Mouse (Mus musculus) T-helper 2 cell (primary cell): ENCODE data around the gene Dus1l.
"Not testable (repeated sequence)": the region's sequence is repeated elsewhere in the genome, so short reads cannot be mapped to it uniquely, and the experiment has no call there.

Experiments
- in situ Hi-C: fragments of 300-600 bp; cut with MboI, MseI; formaldehyde crosslinking; loops from one replicate; pipeline ENCODE4 v1.15.1; 2025; ENCODE audit warnings: high pct_unique_total_duplicates

Dus1l gene

GRCm38 (mm10) chr11:120795756-120796613 is at the start of gene Dus1l:
Gene Dus1l (minus strand): TSS chr11:120796403.
- in situ Hi-C loops = loop anchor here (10.0 kb wide), 1 partner anchor 201 kb away; the partner anchor contains the start of genes Alyref and Anapc11

DNA sequence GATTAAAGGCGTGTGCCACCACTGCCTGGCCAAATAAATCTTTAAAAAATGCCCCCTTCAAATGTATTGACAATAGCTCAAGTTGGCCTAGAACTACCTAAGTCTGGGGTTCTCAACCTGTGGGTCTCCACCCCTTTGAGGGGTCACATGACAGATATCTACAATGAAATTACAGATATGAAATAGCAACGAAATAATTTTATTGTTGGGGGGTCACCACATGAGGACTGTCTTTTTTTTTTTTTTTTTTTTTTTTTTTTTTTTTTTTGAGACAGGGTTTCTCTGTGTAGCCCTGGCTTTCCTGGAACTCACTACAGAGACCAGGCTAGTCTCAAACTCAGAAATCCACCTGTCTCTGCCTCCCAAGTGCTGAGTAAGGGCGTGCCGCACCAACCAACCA is 48.1 kb upstream of the Dus1l start:
- in situ Hi-C loops = no loop called here

GRCm38 (mm10) chr11:120833555-120834280 is 37.5 kb upstream of the Dus1l start:
- in situ Hi-C loops = no loop called here

GRCm38 (mm10) chr11:120832962-120833361 is 36.8 kb upstream of the Dus1l start:
- in situ Hi-C loops = not testable (repeated sequence)

GRCm38 (mm10) chr11:120831659-120832440 is 35.6 kb upstream of the Dus1l start:
- in situ Hi-C loops = no loop called here

DNA sequence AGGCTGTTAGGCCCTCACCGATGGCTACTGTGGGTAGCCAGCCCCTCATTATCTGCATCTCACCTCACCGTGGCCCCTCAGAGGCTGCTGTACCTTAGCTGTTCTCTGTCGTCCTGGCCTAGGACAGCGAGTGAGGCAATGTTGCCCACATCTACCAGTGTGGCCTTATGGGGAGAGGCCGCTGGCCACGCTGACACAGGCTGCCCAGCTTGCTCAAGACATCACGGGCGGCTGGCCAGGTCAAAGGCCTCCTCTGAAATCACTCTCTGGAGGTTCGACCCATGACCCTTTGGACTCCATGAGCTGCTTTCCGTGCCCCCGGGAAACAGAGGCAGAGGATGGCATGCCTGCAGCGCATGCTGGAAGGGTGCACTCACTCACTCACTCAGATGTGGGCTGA is 34.5 kb upstream of the Dus1l start:
- in situ Hi-C loops = no loop called here

- in situ Hi-C loops = no loop called here
Measured at GRCm38 (mm10) chr11:120829757-120830532, 33.7 kb upstream of the Dus1l start.

DNA sequence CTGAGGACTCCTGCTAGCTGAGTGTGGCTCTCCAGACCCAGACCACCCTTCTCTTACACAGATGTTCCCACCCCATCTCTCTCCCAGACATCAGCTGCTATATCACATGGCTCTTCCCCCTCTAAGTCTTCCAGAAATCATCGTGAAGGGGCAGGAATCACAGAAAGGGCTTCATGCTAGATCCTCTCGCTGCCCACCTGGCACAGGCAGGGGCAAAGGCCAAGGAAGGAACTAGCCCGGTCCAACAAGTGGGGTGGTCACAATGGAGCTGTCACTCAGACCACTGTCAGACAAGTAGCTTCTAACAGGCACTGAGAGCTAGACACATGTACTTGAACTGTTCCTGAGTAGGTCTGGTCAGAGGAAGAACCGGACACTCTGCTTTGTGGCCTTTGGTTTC is 32.2 kb upstream of the Dus1l start:
- in situ Hi-C loops = no loop called here

DNA sequence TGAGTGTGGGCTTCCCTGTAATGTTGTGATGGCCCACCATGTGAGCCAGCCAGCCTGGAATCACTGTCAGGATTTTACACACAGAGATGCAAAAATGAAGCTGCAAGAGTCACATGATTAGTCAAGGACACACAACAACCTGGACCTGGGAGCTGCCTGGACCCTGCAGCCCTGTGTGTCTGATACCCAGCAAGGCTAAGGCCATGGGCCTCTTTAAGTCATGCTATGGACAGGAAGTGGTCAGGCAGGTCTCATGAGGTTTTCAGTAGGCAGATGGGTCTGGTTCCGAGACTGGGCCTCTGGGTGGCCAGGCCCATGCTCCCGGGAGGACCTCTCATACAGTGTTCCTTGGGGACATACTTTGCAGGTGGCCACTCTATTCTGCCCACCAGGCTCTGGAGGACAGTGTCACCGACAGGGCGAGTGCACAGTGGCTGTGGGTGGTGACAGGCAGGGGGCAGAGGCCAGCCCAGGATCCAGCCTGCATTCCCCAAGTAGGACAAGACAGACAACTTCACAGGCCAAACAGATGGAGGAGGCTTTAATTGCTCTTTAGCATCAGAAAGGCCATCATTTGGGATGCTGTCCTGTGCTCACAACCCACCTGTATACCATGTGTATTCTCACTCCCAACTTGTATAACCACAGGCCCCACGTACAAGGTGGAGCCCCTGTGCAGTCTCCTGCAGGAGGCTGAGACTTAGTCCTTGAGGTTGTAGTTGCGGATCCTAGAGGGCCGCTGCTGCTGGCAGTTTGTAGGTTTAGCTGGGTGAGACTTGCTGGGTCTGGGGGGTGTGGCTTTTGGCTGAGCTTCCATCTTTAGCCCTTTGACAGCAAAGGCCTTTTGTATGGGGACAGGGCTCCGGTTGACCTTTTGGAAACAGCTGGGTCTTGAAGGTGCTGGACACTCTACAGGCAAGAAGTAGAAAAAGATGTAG is 30.1 kb upstream of the Dus1l start:
- in situ Hi-C loops = no loop called here

DNA sequence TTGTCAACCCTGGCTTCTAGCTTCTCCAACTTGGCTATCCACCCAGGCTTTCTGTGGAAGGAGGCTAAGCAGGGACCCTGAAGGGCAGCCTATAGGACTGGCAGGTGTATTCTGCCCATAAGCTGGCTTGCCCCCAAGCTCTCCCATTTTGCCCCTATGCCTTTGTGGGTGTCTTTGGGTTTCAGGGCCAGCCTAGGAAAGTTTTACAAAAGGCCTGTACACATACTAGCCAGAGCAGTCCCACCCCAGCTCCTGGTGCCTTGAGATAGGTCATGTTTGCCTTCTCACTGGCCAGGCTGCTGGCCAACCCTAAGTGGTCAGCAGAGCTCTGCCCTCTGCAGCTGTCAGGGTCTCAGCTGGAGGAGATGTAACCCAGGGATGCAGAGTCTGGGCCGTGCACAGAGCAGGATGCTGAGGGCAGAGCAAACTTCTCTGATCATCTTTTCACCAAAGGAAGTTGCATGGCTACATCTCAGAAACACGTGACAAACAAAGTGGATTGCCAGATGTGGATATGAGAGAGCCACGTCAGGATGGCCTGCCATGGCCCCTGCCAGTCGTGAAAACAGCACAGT is 29.2 kb upstream of the Dus1l start:
- in situ Hi-C loops = no loop called here

GRCm38 (mm10) chr11:120824787-120825288 is 28.6 kb upstream of the Dus1l start:
- in situ Hi-C loops = loop anchor here (5.0 kb wide), 1 partner anchor 127 kb away; no protein-coding TSS in a partner anchor

DNA sequence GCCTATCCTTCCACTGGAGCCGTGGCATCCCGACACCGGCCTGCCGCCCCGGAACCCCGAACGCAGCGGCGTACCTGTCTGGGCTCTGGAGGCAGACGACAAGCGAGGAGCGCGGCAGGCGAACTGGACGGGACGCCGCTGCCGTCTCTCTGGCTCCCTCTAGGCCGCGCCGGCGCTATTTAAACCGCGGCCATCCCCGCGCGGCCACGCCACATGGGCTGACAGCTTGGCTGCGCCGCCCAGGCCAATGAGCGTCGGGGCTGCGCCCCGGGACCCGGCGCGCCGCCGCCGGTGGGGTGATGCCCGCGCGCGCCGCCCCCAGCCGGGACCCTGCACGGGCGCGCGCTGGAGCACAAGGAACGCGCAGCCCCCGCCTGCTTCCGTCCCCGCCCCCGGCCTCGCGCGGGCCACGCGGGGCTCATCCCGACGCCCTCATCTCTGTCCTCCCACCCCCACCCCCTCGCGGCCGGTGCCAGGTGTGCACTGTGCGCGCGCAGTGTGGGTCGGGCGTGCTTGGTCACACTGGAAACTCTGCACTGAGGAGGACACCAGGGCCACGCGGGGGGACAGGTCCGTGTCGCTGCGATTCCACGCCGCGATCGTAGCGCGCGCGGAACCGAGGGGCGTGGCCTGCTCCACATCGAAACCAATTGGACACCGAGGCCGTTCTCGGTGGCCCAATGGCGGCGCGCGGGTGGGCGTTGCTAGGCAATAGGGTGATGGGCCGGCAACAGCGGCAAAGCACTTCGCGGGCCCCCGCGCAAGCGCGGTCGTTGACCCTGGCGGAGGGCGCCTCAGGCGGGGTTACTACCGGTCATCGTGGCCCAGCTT is 28.0 kb upstream of the Dus1l start, which contains the start of gene Fasn:
Gene Fasn, minus strand, starts transcription at position 592 of the 831 bp plus-strand sequence.
- in situ Hi-C loops = loop anchor here (5.0 kb wide), 1 partner anchor 128 kb away; no protein-coding TSS in a partner anchor

DNA sequence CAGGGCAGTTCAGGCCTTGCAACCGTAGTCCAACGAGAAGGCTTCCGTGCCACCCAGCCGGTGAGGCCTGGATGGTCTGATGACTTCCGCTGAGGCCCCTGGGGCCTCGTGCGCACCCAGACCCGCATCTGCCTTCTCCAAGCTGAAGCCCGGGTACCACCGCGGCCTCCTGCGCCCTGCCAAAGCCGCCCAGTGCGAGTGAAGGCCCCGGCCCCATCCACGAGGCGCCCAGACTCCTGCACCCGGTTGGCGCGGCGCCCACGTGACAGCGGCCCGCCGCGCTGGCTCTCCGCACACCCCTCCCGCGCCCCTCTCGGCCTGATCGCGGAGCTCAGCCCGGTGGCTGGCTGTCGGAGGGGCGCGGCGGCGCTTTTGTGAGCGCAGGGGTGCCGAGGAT is 27.3 kb upstream of the Dus1l start:
- in situ Hi-C loops = loop anchor here (5.0 kb wide), 1 partner anchor 129 kb away; no protein-coding TSS in a partner anchor

DNA sequence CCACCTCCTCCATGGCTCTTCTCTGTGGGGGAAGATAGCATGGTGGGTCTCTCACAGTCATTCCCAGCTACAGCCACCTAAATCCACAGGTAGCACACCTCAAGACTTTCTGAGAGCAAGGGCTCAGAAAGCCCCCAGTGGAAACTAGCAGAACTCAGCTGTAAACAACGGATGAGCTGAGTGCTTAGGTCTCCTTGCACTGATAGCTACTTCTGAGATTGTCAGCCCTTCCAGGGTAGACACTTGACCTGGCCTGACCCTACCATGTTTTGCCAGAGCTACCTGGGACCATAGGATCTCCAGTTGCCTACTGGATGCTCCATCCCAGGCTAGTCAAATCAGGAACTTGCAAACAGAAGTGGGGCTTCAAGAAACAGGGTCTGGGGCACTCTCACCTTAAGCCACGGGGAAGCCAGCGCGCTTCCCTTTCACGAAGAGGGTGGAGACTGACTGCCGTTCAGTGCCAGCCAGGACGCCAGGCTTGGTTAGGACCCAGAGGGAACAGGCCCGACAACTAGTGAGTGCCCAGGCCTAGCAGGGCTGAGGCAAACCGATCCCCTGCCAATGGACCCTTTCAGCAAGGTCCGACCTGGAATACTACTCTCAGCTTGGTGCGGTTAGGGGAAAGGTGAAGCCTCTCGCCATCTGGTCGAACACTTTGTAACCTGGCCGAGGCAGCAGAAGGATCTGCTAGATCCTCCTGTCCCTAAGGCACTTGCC is 26.8 kb upstream of the Dus1l start:
- in situ Hi-C loops = loop anchor here (5.0 kb wide), 1 partner anchor 129 kb away; no protein-coding TSS in a partner anchor

DNA sequence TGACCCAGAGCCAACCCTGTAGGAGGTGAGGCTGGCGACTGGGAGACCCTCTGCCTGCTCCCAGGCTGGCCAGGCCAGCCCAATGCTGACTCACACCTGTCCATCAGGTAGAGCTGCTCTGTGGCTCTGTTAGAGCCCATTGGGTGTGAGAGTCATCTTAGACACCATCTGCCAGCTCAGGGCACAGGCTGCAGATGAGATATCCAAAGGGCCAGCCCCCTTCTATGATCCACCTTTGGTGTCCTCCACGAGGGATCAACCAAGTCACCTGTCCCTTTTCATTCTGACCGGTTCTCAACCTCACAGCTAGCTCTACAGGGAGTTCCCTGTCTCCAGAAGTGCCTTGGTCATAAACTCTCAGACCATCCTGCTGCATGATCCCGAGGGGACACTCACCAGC is 26.1 kb upstream of the Dus1l start:
- in situ Hi-C loops = loop anchor here (5.0 kb wide), 1 partner anchor 130 kb away; no protein-coding TSS in a partner anchor

GRCm38 (mm10) chr11:120821076-120821922 is 25.1 kb upstream of the Dus1l start:
- in situ Hi-C loops = loop anchor here (5.0 kb wide), 1 partner anchor 131 kb away; no protein-coding TSS in a partner anchor
